Mouse (Mus musculus) forebrain, embryonic 16.5 days (tissue): Measurements from ENCODE around the gene Kmt2d. TPM values are rescaled to one million over a fixed set of nuclear protein-coding genes. Genes with fewer than 3 reads are reported as not detected.
"Not testable (repeated sequence)": the region's sequence is repeated elsewhere in the genome, so short reads cannot be mapped to it uniquely, and the experiment has no call there.

Experiments used
- ATAC-seq: fragments of 200-750 bp; cut with Nextera tagmentation; 2 replicates; pipeline ENCODE4 v1.8.0; 2017; ENCODE audit warnings: mild to moderate bottlenecking, moderate library complexity
- H3K27ac ChIP-seq: fragments of 300-500 bp; sonication (generic); 2 replicates; pipeline ENCODE4 v1.5.1; 2014; ENCODE audit warnings: low read length, control low read depth
- H3K27me3 ChIP-seq: fragments of 300-500 bp; sonication (generic); replicated peaks from 2 replicates; pipeline ENCODE4 v1.6.1; 2014; ENCODE audit warnings: low read length; ENCODE audit not compliant: control insufficient read depth, insufficient read depth
- H3K36me3 ChIP-seq: fragments of 300-500 bp; sonication (generic); 2 replicates; pipeline ENCODE4 v1.6.1; 2014; ENCODE audit not compliant: control insufficient read depth, insufficient read depth
- H3K4me1 ChIP-seq: fragments of 300-500 bp; sonication (generic); replicated peaks from 2 replicates; pipeline ENCODE4 v1.6.1; 2014; ENCODE audit warnings: low read length; ENCODE audit not compliant: control insufficient read depth, insufficient read depth
- H3K4me2 ChIP-seq: fragments of 300-500 bp; sonication (generic); 2 replicates; pipeline ENCODE4 v1.6.1; 2014; ENCODE audit warnings: mild to moderate bottlenecking, low read length, control low read depth
- H3K4me3 ChIP-seq: fragments of 300-500 bp; sonication (generic); replicated peaks from 2 replicates; pipeline ENCODE4 v1.5.1; 2014; ENCODE audit warnings: mild to moderate bottlenecking, low read length, control low read depth
- H3K9ac ChIP-seq: fragments of 300-500 bp; sonication (generic); replicated peaks from 2 replicates; pipeline ENCODE4 v1.6.1; 2014; ENCODE audit warnings: low read depth, low read length, control low read depth
- H3K9me3 ChIP-seq: fragments of 300-500 bp; sonication (generic); 2 replicates; pipeline ENCODE4 v1.6.1; 2016; ENCODE audit warnings: low read length; ENCODE audit not compliant: control insufficient read depth
- WGBS: fragments of 180-500 bp; shearing (Covaris S2); extraction: QIAGEN DNeasy Blood & Tissue Kit; methylation state at CpG from one replicate; pipeline ENCODE4 v1.1.7; 2014; 5-methylcytosine and 5-hydroxymethylcytosine counted together
- polyA plus RNA-seq: library from polyadenylated mRNA; unstranded; fragments of >200 nt; fragmentation: Nextera tagmentation; extraction: Ambion mirVana; gene quantifications from 2 replicates; pipeline ENCODE4 v1.2.1, GENCODE M21; 2015

Kmt2d gene
- polyA plus RNA-seq: 11.0 and 12.8 TPM in 2 replicates

GRCm38 (mm10) chr15:98871070-98871915 is at the start of gene Kmt2d:
TSS of gene Kmt2d (minus strand) at chr15:98871204.
- peaks cover 40% of the 10 kb centered on the region for H3K4me1 ChIP-seq
- peak; percentile 41 for ATAC-seq
- WGBS: under 1% methylated on average over 69 of the region's 94 CpGs

GRCm38 (mm10) chr15:98918499-98918895 is 47.5 kb upstream of the Kmt2d start:
- peaks cover 26% of the 10 kb centered on the region for H3K4me1 ChIP-seq
- WGBS: 27% methylated on average over 8 of the region's 8 CpGs
- not testable (repeated sequence) for ATAC-seq

More at GRCm38 (mm10) chr15:98871070-98871915, at the start of gene Kmt2d:
- Histone ChIP-seq H3K9me3 (no peaks in the 10 kb centered on the region), H3K4me2 (peak within 1 kb of the TSS; percentile 93), H3K27ac (peak within 1 kb of the TSS; percentile 98), H3K9ac (peak within 1 kb of the TSS; percentile 95), H3K36me3 (peaks cover 2% of the 10 kb centered on the region; the same call in 1 of the 2 replicates), H3K4me3 (peak within 1 kb of the TSS; percentile 98), H3K27me3 (no peaks in the 10 kb centered on the region)

GRCm38 (mm10) chr15:98917538-98918498 is 46.8 kb upstream of the Kmt2d start, which contains the start of gene Lmbr1l:
TSS of gene Lmbr1l (minus strand) at chr15:98918231.
- Histone ChIP-seq H3K9me3 (no peaks in the 10 kb centered on the region), H3K4me1 (peaks cover 26% of the 10 kb centered on the region), H3K4me2 (peak within 1 kb of the TSS; percentile 77), H3K9ac (peak within 1 kb of the TSS; percentile 91), H3K27me3 (no peaks in the 10 kb centered on the region), H3K4me3 (peak within 1 kb of the TSS; percentile 91), H3K27ac (peak within 1 kb of the TSS; percentile 98), H3K36me3 (peaks cover 5% of the 10 kb centered on the region; the same call in 1 of the 2 replicates)
- under 1% methylated on average over 78 of the region's 82 CpGs for WGBS
- peak; percentile 99 for ATAC-seq

More at GRCm38 (mm10) chr15:98918499-98918895, 47.5 kb upstream of the Kmt2d start:
- not testable (repeated sequence) for H3K36me3 ChIP-seq, H3K9me3 ChIP-seq, H3K27me3 ChIP-seq
- H3K27ac ChIP-seq: peak overlapping the region; percentile 80
- H3K4me3 ChIP-seq: peak overlapping the region; percentile 91
- peak overlapping the region; percentile 66 for H3K4me2 ChIP-seq
- peak overlapping the region; percentile 56 for H3K9ac ChIP-seq

- Histone ChIP-seq H3K4me3 (peak overlapping the region; percentile 91), H3K36me3 (peaks cover 11% of the 10 kb centered on the region), H3K9ac (peak overlapping the region; percentile 91), H3K9me3 (no peaks in the 10 kb centered on the region), H3K4me2 (peak overlapping the region; percentile 77), H3K4me1 (peaks cover 26% of the 10 kb centered on the region), H3K27ac (peak overlapping the region; percentile 98), H3K27me3 (no peaks in the 10 kb centered on the region)
- under 1% methylated on average over 14 of the region's 14 CpGs for WGBS
- no peak for ATAC-seq
Measured at GRCm38 (mm10) chr15:98917091-98917490, 46.1 kb upstream of the Kmt2d start.

GRCm38 (mm10) chr15:98916016-98916415 is 45.0 kb upstream of the Kmt2d start:
- WGBS: 88% methylated on average over 4 of the region's 4 CpGs
- no peak overlapping the region for H3K27ac ChIP-seq
- peak overlapping the region; percentile 77 for H3K4me2 ChIP-seq
- peak overlapping the region; percentile 91 for H3K4me3 ChIP-seq
- H3K9me3 ChIP-seq: no peaks in the 10 kb centered on the region
- no peak for ATAC-seq
- peak overlapping the region; percentile 91 for H3K9ac ChIP-seq
- H3K36me3 ChIP-seq: peaks cover 17% of the 10 kb centered on the region
- no peaks in the 10 kb centered on the region for H3K27me3 ChIP-seq
- H3K4me1 ChIP-seq: peaks cover 26% of the 10 kb centered on the region

GRCm38 (mm10) chr15:98914903-98915302 is 43.9 kb upstream of the Kmt2d start:
- Histone ChIP-seq H3K27me3 (no peaks in the 10 kb centered on the region), H3K4me1 (peaks cover 26% of the 10 kb centered on the region), H3K9me3 (no peaks in the 10 kb centered on the region), H3K9ac (no peak overlapping the region), H3K36me3 (peaks cover 18% of the 10 kb centered on the region), H3K4me2 (no peak overlapping the region), H3K27ac (no peak overlapping the region), H3K4me3 (no peak overlapping the region)
- no peak for ATAC-seq
- WGBS: 93% methylated on average over 6 of the region's 6 CpGs

- peaks cover 6% of the 10 kb centered on the region for H3K27me3 ChIP-seq
- H3K4me2 ChIP-seq: no peak overlapping the region
- no peak overlapping the region for H3K9ac ChIP-seq
- H3K4me3 ChIP-seq: no peak overlapping the region
- peak; percentile 45; the same call in 1 of the 2 replicates for ATAC-seq
- 27% methylated on average over 10 of the region's 10 CpGs for WGBS
- no peaks in the 10 kb centered on the region for H3K4me1 ChIP-seq
- H3K27ac ChIP-seq: no peak overlapping the region
- H3K36me3 ChIP-seq: peaks cover 34% of the 10 kb centered on the region
- no peaks in the 10 kb centered on the region for H3K9me3 ChIP-seq
Measured at GRCm38 (mm10) chr15:98904692-98905091, 33.7 kb upstream of the Kmt2d start.

GRCm38 (mm10) chr15:98902600-98902999 is 31.6 kb upstream of the Kmt2d start:
- Histone ChIP-seq H3K9me3 (no peaks in the 10 kb centered on the region), H3K4me3 (no peak overlapping the region), H3K4me1 (peaks cover 8% of the 10 kb centered on the region), H3K9ac (no peak overlapping the region), H3K36me3 (peaks cover 20% of the 10 kb centered on the region), H3K27me3 (peaks cover 24% of the 10 kb centered on the region), H3K4me2 (no peak overlapping the region), H3K27ac (no peak overlapping the region)
- 91% methylated on average over 2 of the region's 2 CpGs for WGBS
- ATAC-seq: no peak
